Mouse (Mus musculus) olfactory bulb, adult 2 months (tissue): Measurements from ENCODE around the gene Ppa1. TPM values are rescaled to one million over a fixed set of nuclear protein-coding genes. Genes with fewer than 3 reads are reported as not detected.

Source experiments
- H3K27ac ChIP-seq: fragments of 200-500 bp; 2 replicates; pipeline ENCODE4 v1.5.1; 2012; ENCODE audit warnings: low read depth, low read length; ENCODE audit not compliant: insufficient read depth
- H3K4me1 ChIP-seq: fragments of 200-500 bp; 2 replicates; pipeline ENCODE4 v1.6.1; 2012; ENCODE audit warnings: low read length; ENCODE audit not compliant: control insufficient read depth, insufficient read depth
- H3K4me3 ChIP-seq: fragments of 200-500 bp; 2 replicates; pipeline ENCODE4 v1.5.1; 2012; ENCODE audit warnings: mild to moderate bottlenecking, low read depth, low read length, moderate library complexity; ENCODE audit not compliant: insufficient read depth
- CTCF ChIP-seq: fragments of 200-500 bp; IDR thresholded peaks from 2 replicates; pipeline ENCODE4 v1.5.1; 2012; ENCODE audit warnings: low read depth, mild to moderate bottlenecking, low read length, moderate library complexity; ENCODE audit not compliant: insufficient read depth
- POLR2A ChIP-seq: fragments of 200-500 bp; IDR thresholded peaks from 2 replicates; pipeline ENCODE4 v1.6.1; 2012; ENCODE audit warnings: mild to moderate bottlenecking, low read depth, low read length, moderate library complexity; ENCODE audit not compliant: insufficient read depth
- WGBS: fragments of 180-500 bp; shearing (Covaris S2); methylation state at CpG from one replicate; pipeline ENCODE4 v1.1.7; 2018; 5-methylcytosine and 5-hydroxymethylcytosine counted together
- polyA plus RNA-seq: library from polyadenylated mRNA; stranded (reverse); fragments of >200 nt; gene quantifications from 2 replicates; pipeline ENCODE4 v1.2.4, GENCODE M21; 2012; ENCODE audit warnings: low replicate concordance; ENCODE audit not compliant: missing spikeins, insufficient read depth, insufficient read length

The Ppa1 gene
- polyA plus RNA-seq, 1 experiment: not detected

GRCm38 (mm10) chr10:61706412-61707375 lies 58.3 kb downstream of the Ppa1 start:
- no peak overlapping the region for H3K27ac ChIP-seq
- no peaks in the 10 kb centered on the region for H3K4me1 ChIP-seq
- WGBS: 74% methylated on average over 6 of the region's 6 CpGs
- TF ChIP-seq CTCF (no peak), POLR2A (no peak)
- H3K4me3 ChIP-seq: no peak overlapping the region

GRCm38 (mm10) chr10:61713601-61714000 lies 65.2 kb downstream of the Ppa1 start:
- H3K4me3 ChIP-seq: no peak overlapping the region
- H3K27ac ChIP-seq: no peak overlapping the region
- 92% methylated on average over 3 of the region's 3 CpGs for WGBS
- TF ChIP-seq POLR2A (no peak), CTCF (no peak)
- peaks cover 8% of the 10 kb centered on the region for H3K4me1 ChIP-seq

- 93% methylated on average over 4 of the region's 4 CpGs for WGBS
- peaks cover 8% of the 10 kb centered on the region for H3K4me1 ChIP-seq
- no peak overlapping the region for H3K4me3 ChIP-seq
- H3K27ac ChIP-seq: no peak overlapping the region
- TF ChIP-seq POLR2A: no peak
- no peak for TF ChIP-seq CTCF
Measured at GRCm38 (mm10) chr10:61714146-61714545, 65.8 kb downstream of the Ppa1 start.

- Histone ChIP-seq H3K4me1 (peaks cover 8% of the 10 kb centered on the region), H3K27ac (no peak within 1 kb of the TSS), H3K4me3 (peak within 1 kb of the TSS; percentile 70)
- no peak for TF ChIP-seq CTCF
- no peak for TF ChIP-seq POLR2A
- 13% methylated on average over 35 of the region's 36 CpGs for WGBS
Measured at GRCm38 (mm10) chr10:61714771-61715461, 66.6 kb downstream of the Ppa1 start, which contains the start of gene Aifm2. Aifm2 (plus strand) TSS chr10:61715263.

- WGBS: 5% methylated on average over 11 of the region's 11 CpGs
- Histone ChIP-seq H3K4me3 (peak overlapping the region; percentile 70), H3K4me1 (peaks cover 8% of the 10 kb centered on the region), H3K27ac (no peak overlapping the region)
- TF ChIP-seq CTCF: no peak
- no peak for TF ChIP-seq POLR2A
Measured at GRCm38 (mm10) chr10:61715462-61715837, 67.1 kb downstream of the Ppa1 start.

- Histone ChIP-seq H3K27ac (no peak overlapping the region), H3K4me1 (peaks cover 8% of the 10 kb centered on the region), H3K4me3 (no peak overlapping the region)
- TF ChIP-seq CTCF (no peak), POLR2A (no peak)
- 79% methylated on average over 7 of the region's 7 CpGs for WGBS
Measured at GRCm38 (mm10) chr10:61715996-61716864, 67.9 kb downstream of the Ppa1 start.

GRCm38 (mm10) chr10:61717406-61718296 lies 69.3 kb downstream of the Ppa1 start:
- Histone ChIP-seq H3K4me1 (peaks cover 8% of the 10 kb centered on the region), H3K4me3 (no peak overlapping the region), H3K27ac (no peak overlapping the region)
- TF ChIP-seq CTCF: no peak
- TF ChIP-seq POLR2A: no peak
- 92% methylated on average over 12 of the region's 12 CpGs for WGBS

- H3K4me3 ChIP-seq: no peak overlapping the region
- H3K4me1 ChIP-seq: peaks cover 5% of the 10 kb centered on the region
- TF ChIP-seq POLR2A: no peak
- TF ChIP-seq CTCF: no peak
- no peak overlapping the region for H3K27ac ChIP-seq
- WGBS: 80% methylated on average over 7 of the region's 7 CpGs
Measured at GRCm38 (mm10) chr10:61720331-61720730, 72.0 kb downstream of the Ppa1 start.
